Mouse (Mus musculus) stomach, postnatal 0 days (tissue): Measurements from ENCODE around the gene Dact2.

Experiments used
- CTCF ChIP-seq: IDR thresholded peaks from 2 replicates; pipeline ENCODE4 v1.5.1; 2016; ENCODE audit warnings: antibody characterized with exemption, low read depth, mild to moderate bottlenecking, moderate library complexity
- EP300 ChIP-seq: optimal IDR thresholded peaks from 2 replicates; pipeline ENCODE3; 2016; ENCODE audit warnings: antibody characterized with exemption

- TF ChIP-seq CTCF (no peak), EP300 (no peak)
Observed at GRCm38 (mm10) chr17:14247931-14248330, 43.8 kb upstream of the Dact2 start.
